Mouse (Mus musculus): ENCODE data around the gene Zfp282.

Gene Zfp282

DNA sequence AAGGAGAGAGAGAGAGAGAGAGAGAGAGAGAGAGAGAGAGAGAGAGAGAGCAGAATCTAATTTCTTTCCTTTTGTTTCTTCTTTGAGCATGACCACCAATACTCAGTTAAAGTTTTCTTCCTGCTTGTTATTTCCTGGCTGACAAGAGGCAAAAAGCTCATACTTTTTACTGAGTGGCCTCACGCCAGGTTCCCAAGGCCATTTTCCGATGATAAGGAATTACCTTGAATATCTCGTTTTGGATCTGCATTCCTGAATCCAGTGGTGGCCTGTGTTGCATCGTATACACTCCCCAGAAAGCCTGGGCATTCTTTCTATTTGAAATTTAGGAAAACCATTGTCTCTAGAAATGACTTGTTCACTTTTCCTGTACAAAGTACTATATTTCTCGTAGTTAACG is 22.4 kb downstream of the Zfp282 start:
- DNase-seq (ENCODE audit: low spot score in 2 of 2), result no peak

DNA sequence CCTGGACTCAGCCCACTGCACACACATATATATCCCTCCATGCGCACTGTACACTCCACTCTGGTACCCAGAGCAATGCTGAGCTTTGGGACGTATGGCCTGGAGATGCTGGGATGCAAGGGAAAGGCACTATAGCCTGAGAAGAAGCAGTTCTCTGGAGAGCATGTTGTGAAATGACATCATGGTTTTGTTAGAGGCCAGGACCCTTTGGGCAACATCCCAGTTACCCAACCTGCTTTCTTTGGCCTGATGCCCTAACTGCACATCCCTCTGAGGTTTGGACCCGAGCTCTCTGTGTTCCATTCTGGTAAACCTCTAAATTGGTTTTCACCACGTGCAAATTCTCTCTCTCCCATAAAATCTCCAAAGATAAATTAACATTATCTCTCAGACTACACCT is 26.6 kb downstream of the Zfp282 start:
- DNase-seq (ENCODE audit: low spot score in 2 of 2), result no peak

GRCm38 (mm10) chr6:47904361-47904760 is 27.4 kb downstream of the Zfp282 start:
- DNase-seq (ENCODE audit: low spot score in 2 of 2), result no peak

DNA sequence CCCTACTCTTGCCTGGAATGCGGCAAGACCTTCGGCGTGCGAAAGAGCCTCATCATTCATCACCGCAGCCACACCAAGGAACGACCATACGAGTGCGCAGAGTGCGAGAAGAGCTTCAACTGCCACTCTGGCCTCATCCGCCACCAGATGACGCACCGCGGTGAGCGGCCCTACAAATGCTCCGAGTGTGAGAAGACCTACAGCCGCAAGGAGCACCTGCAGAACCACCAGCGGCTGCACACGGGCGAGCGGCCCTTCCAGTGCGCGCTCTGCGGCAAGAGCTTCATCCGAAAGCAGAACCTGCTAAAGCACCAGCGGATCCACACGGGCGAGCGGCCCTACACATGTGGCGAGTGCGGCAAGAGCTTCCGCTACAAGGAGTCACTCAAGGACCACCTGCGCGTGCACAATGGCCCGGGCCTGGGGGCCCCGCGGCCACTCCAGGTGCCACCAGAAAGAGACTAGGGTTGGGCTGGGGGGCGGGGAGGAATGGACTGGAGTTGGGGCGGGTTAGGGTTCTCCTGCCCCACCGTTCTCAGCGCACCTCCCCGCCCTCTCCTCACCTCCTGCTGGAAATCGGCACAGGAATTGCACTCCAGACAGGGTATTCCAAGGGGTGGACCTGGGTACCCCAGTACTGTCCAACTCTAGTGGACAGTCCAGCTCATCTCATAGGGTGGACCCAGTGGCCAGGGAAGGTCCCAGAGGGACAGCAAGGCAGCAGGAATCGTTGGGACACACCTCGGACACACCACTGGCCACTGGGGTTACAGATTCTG is 28.1 kb downstream of the Zfp282 start:
- DNase-seq (ENCODE audit: low spot score in 2 of 2), result no peak

DNA sequence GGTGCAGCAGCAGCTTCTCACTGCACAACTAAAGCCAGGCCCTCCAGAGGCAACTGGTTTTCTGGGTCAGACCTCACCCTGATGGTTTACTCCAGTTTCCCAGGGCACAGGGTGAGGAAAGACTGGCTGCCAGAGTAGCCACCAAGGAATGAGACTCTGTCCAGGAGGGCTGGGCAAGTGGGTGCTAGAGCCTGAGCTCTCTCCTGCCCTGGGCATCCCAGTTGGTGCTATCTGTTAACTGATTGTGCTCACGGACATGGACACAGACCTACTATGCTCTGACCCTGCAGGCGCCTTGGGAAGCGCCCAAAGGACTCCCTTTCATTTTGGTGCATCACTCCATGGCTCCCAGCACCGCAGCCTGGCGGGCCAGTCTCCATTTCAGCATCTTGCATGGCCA is 29.3 kb downstream of the Zfp282 start:
- no peak for DNase-seq (ENCODE audit: low spot score in 2 of 2)

DNA sequence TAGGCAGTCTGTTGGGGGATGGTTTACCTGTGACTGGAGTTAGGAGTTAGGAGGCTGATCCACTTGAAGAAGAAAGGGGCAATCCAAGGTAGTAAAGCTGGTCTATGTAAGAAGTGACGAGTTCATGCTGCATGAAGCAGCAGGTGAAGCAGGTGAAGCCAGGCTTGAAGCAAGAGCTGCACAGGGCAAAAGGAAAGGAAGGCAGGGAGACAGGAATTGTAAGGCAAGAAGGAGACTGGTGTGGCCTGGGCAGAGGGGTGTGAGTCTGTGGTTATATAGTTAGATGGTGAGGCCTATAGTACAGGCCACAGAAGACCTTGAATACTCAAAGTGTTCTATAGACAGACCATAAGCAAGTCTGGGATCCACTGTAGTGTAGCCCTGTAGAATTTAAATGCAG is 32.0 kb downstream of the Zfp282 start:
- DNase-seq (ENCODE audit: low spot score in 2 of 2), result no peak

GRCm38 (mm10) chr6:47911650-47912049 is 34.6 kb downstream of the Zfp282 start:
- DNase-seq (ENCODE audit: low spot score in 2 of 2), result no peak

DNA sequence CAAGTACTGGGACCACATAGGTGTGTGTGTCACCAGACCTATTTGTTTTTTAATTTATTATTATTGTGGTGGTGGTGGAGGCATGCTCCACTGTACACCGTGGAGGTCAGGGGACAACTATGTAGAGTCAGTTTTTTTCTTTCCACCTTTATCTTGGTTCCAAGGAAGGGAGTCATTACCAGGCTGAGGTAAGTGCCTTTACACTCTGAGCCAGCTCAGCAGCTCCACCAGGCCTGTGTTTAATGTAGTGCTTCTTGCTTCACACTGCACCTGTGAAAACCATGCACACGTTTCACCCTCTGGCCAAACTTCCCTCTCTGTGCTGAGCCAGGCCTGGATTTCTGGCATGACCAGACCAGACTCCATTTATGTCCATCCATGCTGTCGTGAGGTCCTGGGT is 36.0 kb downstream of the Zfp282 start:
- DNase-seq (ENCODE audit: low spot score in 2 of 2), result no peak

DNA sequence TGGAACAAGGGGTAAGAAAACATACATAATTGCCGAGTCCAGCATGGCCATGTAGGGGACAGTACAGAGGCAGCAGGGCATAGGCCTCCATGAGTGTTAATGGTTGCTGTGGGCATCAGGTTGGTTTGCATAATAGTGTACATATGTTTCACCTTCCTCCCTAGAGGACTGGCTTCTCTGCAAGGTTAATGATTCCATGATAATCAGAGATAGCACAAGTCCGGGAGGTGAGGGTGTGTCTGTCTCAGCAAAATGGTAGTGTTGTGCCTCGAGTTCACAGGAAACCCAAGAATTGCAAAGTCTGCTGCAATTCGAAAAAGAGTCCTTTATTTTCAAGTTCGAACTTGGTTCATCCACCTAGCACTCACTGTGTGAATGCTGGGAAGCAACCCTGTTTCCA is 40.0 kb downstream of the Zfp282 start:
- DNase-seq (ENCODE audit: low spot score in 2 of 2), result no peak

- DNase-seq (ENCODE audit: low spot score in 2 of 2), result no peak
Observed at GRCm38 (mm10) chr6:47918768-47919274, 41.8 kb downstream of the Zfp282 start.

- DNase-seq (ENCODE audit: low spot score in 2 of 2), result no peak
Observed at GRCm38 (mm10) chr6:47919646-47920446, 42.8 kb downstream of the Zfp282 start.

DNA sequence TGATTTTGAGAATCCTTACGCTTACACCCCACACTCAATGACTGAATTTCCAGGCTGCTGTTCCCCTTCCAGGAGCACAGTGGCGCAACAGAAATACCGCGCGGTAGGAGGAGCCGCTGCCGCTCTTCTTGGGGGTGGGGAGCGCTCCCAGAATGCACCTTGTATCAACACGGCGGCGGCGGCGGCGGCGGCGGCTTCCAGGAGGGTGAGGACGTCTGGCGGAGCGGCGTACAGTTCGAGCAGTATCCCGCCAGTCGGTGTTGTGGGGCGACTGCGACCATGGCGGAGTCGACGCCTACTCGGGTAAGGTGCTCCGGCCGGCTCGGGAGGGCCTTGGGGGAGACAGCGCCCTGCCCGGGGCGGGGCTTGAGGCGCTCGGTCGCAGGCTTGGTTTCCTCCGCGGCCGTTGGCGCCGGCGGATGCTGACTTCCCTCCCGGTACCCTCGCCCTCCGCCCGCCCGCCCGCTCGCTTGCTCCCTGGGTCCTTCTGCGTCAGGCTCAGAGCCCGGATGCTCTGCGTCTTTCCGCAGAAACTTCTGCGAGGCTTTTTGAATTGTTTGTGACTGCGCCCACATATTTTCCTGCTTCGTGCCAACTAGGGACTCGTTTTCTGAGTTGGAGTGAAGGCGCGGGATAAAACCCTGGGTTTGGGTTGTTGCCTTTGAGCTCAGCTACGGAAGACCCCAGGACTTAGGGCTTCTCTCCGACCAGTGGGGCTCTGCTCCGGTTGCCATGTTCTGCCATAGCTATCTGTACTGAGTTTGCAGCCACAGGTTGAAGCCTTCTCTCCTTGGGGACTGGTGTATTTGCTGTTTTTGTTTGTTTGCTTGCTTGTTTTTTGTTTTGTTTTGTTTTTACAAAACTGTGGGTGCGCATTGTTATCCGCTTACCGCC is 43.7 kb downstream of the Zfp282 start, which contains the start of gene Zfp212:
TSS of gene Zfp212 (plus strand) at position 30 of the 894 bp plus-strand sequence.
- peak; percentile 78 to 79 for DNase-seq (ENCODE audit: low spot score in 2 of 2)

DNA sequence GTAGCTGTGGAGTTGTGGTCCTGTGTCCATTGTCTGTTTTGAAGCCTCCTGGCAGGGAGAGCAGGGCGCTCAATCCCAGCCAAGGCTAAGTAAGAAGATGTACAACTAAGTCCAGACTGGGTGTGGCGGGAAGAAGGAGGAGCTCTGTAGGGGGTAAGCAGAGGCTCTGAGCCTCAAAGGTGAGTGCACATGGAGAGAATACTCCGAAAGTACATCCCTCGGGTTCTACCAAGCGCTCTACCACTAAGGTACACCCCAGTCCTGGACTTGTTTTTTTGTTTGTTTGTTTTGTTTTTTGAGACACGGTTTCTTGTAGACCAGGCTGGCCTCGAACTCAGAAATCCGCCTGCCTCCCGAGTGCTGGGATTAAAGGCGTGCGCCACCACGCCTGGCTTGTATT is 65.5 kb downstream of the Zfp282 start:
- DNase-seq (ENCODE audit: low spot score in 2 of 2), result no peak

GRCm38 (mm10) chr6:47943021-47943691 is 66.2 kb downstream of the Zfp282 start:
- DNase-seq (ENCODE audit: low spot score in 2 of 2), result peak; percentile 42 to 55

- DNase-seq (ENCODE audit: low spot score in 2 of 2), result no peak
Observed at GRCm38 (mm10) chr6:47943721-47944120, 66.7 kb downstream of the Zfp282 start.

- no peak for DNase-seq (ENCODE audit: low spot score in 2 of 2)
Observed at GRCm38 (mm10) chr6:47947388-47947787, 70.4 kb downstream of the Zfp282 start.

DNA sequence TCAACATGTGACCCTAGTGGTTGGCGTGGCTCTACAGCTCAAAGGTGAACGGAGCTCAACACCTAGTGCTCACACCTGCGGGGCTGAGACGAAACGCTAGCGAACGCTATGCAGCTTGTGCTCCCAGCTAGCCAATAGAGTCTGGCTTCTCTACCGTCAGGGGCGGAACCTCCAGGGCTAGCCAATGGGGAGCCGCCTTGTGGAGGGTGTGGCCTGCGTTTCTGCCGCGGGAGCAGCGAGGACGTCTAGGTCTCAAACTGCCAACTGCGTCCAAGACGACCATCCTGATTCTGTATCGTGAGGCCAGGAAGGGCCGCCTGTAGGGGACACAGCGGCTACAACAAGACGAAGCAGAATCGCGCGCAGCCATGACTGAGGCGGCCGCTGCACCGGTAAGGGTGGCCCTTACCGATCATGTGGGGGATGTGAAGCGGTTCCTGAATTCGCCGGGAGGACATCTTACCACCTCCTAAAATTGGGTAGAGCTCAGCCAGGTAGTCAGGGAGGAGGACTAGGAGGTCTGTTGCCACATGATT is 76.3 kb downstream of the Zfp282 start, which contains the start of gene Zfp956:
TSS of gene Zfp956 (plus strand) at position 200 of the 536 bp plus-strand sequence.
- peak; percentile 92 to 94 for DNase-seq (ENCODE audit: low spot score in 2 of 2)

- DNase-seq (ENCODE audit: low spot score in 2 of 2), result no peak
Observed at GRCm38 (mm10) chr6:47954425-47954824, 77.4 kb downstream of the Zfp282 start.

DNA sequence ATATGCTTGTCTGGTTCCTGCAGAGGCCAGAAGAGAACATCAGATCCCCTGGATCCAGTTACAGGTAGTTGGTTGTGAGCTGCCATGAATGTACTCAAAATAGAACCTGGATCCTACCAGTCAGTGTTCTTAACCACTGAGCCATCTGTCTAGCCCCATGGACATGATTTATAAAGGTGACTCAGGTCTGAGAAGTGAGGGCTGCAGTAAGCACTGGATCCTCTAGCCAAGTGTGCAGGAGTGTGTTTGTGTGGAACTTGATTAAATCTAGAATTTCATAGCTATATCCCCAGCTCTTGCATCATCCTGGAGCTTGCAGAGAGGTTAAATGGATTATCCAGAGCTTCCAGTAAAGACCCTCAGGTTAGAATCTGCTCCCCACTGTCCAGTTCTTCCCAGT is 80.8 kb downstream of the Zfp282 start:
- no peak for DNase-seq (ENCODE audit: low spot score in 2 of 2)

All from urinary bladder, adult 18-20 months (tissue).